Mouse (Mus musculus): ENCODE measurements around the gene Abtb2.

- TF ChIP-seq EP300 (IDR thresholded peaks at IDR 0.05; ENCODE audit: low read depth) (no peak), CTCF (IDR thresholded peaks at IDR 0.05; ENCODE audit: low read depth) (no peak)
Measured at GRCm38 (mm10) chr2:103603869-103604268, 37.8 kb downstream of the Abtb2 start.
